Mouse (Mus musculus) kidney, adult 9 months (tissue): ENCODE data around the gene Vav2.

ENCODE experiments used
- DNase-seq: peaks from one replicate; pipeline ENCODE4 v3.0.0; 2022

Gene Vav2

GRCm38 (mm10) chr2:27426855-27427457 is at the start of gene Vav2:
Gene Vav2 (minus strand): TSS chr2:27427033.
- peak; percentile 95 for DNase-seq

DNA sequence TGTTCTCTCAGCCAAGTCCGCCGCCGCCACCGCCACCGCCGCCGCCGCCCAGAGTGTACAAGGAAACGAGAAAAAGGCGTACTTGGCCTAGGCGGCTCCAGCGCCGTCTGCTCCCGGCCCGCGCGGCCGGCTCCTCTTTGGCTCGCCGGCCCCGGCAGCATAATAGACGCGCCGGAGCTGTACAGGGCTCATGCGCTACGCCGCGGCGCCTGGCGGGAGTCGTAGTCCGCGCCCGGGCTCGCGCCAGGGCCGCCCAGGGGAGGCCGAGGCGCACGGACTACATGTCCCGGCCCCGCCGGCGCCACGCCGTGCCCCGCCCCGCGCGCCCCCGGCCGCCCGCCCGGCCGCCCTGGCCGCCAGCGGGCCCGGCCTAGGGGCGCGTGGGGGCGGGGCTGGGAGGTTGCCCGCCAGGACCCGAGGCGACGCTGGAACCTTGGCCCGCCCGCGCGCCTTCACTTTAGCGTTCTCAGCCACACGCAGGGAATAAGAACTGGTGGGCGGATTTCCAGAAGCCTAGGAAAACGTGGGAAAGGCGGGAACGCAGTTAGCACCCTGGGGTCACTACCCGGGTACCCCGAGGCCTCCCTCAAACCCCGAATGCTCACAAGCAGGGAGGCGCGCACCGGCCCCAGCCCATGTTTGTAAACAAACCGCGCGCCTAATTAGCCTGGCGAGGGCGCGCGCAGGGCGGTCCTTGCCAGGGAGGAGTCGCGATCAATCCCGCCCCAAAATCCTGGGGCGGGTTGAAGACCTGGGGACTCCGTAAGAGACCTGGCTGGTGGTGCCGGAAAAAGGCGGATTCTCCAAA is 48.9 kb upstream of the Vav2 start:
- DNase-seq: peak; percentile 94

DNA sequence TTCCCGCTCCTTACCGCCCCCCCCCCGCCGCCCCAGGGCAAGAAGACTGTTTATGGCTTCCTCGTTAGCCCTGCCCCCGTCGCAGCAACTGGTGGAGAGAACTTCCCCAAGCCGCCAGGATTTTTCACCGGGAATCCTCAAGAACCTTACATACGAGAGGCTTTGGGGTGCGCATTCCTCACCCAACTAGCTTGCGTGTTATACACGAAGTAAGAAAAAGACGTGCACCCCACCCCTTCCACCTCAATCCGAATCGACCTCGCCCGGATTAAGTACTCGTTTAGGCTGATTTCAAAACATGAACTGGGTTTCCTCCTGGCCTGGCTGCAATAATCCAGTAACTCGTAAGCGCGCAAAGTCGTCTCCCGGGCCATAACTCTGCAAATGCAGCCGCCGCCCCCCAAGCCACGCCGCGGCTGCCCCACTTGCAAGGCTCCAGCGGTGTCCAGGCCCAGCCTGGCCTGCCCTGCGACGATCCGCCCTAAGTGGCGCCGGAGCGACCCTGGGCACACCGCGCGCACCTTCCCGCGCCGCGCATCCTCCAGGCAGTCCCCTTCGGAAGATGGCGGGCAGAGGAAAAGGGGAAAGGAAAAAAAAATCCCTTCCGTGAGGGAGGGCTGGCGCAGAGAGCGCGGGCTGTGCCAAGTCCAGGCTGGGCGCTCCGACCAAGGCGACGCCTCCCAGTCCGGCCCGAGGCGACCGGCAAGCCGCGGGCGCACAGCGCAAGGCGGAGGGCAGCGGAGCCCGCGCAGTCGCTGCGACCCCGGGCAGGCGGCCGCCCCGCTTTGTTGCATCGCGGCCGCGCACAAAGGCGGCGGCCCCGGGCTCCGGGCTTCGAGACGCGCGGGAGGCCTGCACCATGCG is 48.0 kb upstream of the Vav2 start:
- DNase-seq: peak; percentile 49

- no peak for DNase-seq
Observed at GRCm38 (mm10) chr2:27473911-27474310, 47.1 kb upstream of the Vav2 start.

- no peak for DNase-seq
Observed at GRCm38 (mm10) chr2:27473061-27473765, 46.4 kb upstream of the Vav2 start.

- DNase-seq: no peak
Observed at GRCm38 (mm10) chr2:27471170-27471584, 44.3 kb upstream of the Vav2 start.

DNA sequence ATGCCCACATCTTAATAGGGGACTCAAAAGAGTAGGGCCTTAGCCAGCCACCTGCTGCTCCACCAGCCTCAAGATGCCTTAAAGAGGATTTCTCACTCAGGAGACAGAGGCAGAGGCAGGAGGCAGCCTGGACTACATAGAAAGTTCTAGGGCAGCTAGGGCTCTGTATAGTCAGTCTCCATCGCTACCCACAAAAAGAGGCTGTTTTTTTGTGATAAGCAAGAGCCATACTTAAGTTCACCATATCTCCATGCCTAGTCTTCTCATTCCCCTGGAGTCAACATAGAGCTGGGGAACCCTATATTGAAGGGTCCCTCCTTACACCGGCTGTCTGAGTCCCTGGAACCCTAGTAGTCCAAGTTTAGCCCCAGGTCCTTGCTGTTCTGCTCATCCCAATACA is 43.7 kb upstream of the Vav2 start:
- DNase-seq: no peak

GRCm38 (mm10) chr2:27469991-27470355 is 43.1 kb upstream of the Vav2 start:
- DNase-seq: peak; percentile 71

GRCm38 (mm10) chr2:27469292-27469990 is 42.6 kb upstream of the Vav2 start:
- DNase-seq: no peak

GRCm38 (mm10) chr2:27462901-27463300 is 36.1 kb upstream of the Vav2 start:
- DNase-seq: no peak

GRCm38 (mm10) chr2:27461881-27462660 is 35.2 kb upstream of the Vav2 start:
- peak; percentile 94 for DNase-seq

GRCm38 (mm10) chr2:27460651-27461050 is 33.8 kb upstream of the Vav2 start:
- DNase-seq: no peak

DNA sequence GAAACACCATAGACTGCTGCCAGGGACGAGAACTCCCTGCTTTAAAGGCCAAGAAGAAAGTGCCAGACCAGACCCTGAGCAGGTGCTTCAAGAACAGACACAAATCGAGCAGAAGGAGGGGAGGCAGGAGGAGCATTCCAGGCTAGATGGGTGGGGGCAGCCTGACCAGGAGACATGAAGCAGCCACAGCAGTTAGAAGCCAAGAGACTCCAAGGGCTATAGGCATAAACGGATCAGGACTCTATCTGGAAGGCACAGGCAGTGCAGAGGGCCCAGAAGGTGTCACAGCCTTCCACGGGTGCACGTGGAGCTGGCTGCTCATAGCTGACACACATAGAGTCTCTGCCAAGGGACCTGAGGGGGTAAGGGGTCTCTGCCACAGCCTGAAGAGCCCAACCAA is 33.3 kb upstream of the Vav2 start:
- DNase-seq: no peak

DNA sequence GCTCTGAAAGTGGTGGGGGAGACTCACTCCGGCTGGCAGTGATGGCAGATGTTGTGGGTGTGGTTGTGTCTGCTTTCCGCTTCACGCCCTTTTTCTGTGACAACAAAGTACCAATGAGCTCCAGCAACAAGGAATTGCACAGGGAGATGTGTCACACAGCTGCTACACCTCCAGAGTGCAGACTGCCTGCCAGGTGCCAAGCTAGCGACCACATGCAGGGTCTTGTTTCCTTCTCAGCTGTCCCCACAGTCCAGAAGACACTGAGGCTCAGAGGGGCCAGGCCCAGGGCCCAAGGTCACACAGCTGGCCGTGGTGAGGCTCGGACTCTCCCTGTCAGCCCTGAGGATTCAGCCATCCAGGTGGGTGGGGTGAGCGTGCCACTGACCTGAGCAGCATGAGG is 32.9 kb upstream of the Vav2 start:
- DNase-seq: no peak

DNA sequence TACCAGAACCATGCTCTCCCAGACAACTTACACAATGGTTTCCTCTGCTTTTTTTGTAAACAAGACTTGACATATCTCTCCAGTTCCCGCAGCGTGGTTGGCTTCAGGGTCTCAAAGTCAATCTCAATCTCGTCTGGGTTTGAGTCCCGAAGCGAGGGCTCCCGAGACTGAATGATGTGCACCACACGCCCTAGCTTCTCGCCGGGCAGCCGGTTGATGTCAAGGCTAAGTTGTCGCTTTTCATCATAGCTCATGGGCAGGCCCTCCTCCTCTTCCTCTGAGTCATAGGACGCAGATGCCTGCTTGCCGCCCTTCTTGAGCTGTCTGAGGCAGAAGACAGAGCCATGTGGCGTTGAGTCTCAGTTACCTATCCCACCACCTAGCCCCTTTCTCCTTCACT is 23.4 kb upstream of the Vav2 start:
- no peak for DNase-seq

- DNase-seq: no peak
Observed at GRCm38 (mm10) chr2:27447782-27448181, 20.9 kb upstream of the Vav2 start.

DNA sequence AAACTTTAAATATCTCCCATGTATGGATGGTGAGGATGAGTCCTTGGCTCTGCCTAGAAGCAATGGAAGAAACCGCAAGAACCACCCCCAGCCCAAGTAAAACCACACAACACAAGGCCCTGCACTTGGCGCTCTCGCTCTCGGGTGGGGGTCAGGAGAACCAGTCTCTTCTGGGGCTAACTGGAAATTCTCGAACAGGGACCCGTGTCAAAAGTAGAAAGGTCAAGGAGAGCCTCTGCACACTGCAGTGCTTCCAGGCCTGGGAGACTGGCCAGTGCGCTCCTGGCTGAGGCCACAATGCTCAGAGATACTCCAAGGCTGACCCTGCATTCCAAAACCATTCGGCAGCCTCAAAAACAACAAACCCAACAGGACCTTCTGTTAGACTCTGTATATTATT is 20.0 kb upstream of the Vav2 start:
- DNase-seq: no peak

GRCm38 (mm10) chr2:27445910-27446309 is 19.1 kb upstream of the Vav2 start:
- DNase-seq: no peak

GRCm38 (mm10) chr2:27443450-27443708 is 16.5 kb upstream of the Vav2 start:
- no peak for DNase-seq

DNA sequence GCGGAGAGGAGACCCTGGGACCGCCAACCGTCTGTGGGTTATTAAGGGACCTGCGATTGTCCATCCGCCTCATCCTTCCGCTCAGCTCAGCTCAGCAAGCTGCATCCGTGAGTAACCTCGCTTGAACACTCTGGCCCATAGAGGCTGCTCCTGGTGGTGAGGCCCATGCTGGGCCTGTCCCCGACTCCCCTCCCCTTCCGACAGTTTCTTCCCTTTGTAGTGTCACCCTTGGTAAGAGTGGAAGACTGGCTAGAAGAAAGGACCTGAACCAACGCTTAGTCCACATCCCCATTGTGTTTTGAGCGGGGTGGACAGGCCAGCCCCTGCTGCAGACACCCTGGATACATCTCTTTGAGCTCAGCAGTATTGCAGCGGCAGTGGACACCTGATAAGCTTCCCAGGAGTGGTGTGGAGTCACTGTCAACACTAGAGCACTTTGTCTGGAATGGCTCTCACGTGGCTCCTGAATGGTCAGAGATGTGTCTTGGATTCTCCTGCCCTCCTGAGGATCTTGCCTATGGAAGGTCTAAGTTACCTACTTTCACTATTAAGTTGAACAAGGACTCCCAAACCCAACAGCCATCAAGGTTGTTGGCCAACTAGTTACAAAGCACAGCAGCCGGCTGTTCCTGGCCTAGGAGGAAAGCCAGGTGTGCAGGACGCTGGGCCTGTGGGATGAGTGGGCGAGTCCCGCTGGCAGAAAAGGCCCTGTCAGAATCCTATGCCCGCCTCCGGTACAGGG is 16.0 kb upstream of the Vav2 start:
- no peak for DNase-seq
